Mouse (Mus musculus): ENCODE measurements around the gene Gm20837.
"Not testable (repeated sequence)": the region's sequence is repeated elsewhere in the genome, so short reads cannot be mapped to it uniquely, and the experiment has no call there.

The Gm20837 gene

DNA sequence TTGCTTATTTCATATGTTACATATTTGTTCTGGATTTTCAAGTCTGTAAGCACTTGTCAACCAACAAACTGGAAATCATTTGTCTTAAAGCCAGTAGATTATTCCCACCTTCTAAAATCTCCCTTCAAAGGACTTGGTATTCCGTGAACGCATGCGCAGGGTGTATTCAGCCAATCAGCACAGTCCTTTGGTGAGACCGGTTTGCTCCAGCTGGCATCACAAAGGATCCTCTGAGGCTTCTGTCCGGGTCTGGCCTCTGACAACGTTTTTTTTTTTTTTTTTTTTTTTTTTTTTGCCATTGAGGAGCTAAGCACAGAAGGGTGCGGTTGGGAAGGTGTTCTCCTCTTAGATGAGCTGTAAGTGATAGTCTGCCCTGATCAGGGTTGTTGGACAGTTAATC is at the start of gene Gm20837:
TSS of gene Gm20837 (plus strand) at position 301 of the 400 bp plus-strand sequence.
- not testable (repeated sequence) for DNase-seq (ENCODE audit: low spot score in 2 of 2)

Measured in frontal cortex, postnatal 36 days (tissue).